Mouse (Mus musculus) retina, postnatal 1 day (tissue): ENCODE measurements at regions not wholly inside any gene's neighbourhood (a gene's known extent, or its start where the extent isn't known, plus 50 kb on each side); places are given as distances from the start of the nearest gene placed in this dataset.

Experiments
- DNase-seq: peaks from one replicate; pipeline ENCODE4 v3.0.0-alpha.2; 2012

GRCm38 (mm10) chr7:78123386-78123785 lies 614.4 kb downstream of the Ntrk3 start:
- no peak for DNase-seq

GRCm38 (mm10) chr7:78121151-78121486 lies 616.7 kb downstream of the Ntrk3 start:
- DNase-seq, result no peak

- no peak for DNase-seq
These were observed 617.2 kb downstream of the Ntrk3 start for GRCm38 (mm10) chr7:78120462-78121150.

- no peak for DNase-seq
These were observed 618.0 kb downstream of the Ntrk3 start for GRCm38 (mm10) chr7:78119809-78120208.

- no peak for DNase-seq
These were observed 626.5 kb downstream of the Ntrk3 start for GRCm38 (mm10) chr7:78111291-78111690.

GRCm38 (mm10) chr7:78103536-78104279 lies 634.1 kb downstream of the Ntrk3 start:
- DNase-seq, result no peak

- no peak for DNase-seq
These were observed 635.4 kb downstream of the Ntrk3 start for GRCm38 (mm10) chr7:78102396-78102795.

- no peak for DNase-seq
These were observed 651.2 kb downstream of the Ntrk3 start for GRCm38 (mm10) chr7:78086566-78087008.

GRCm38 (mm10) chr7:78085783-78086565 lies 651.8 kb downstream of the Ntrk3 start:
- DNase-seq, result no peak

- no peak for DNase-seq
These were observed 658.1 kb downstream of the Ntrk3 start for GRCm38 (mm10) chr7:78079708-78080107.

GRCm38 (mm10) chr7:78071131-78071530 lies 666.7 kb downstream of the Ntrk3 start:
- DNase-seq, result peak; percentile 71

- DNase-seq, result no peak
These were observed 676.2 kb downstream of the Ntrk3 start for GRCm38 (mm10) chr7:78061631-78062030.

GRCm38 (mm10) chr7:78049606-78050005 lies 688.2 kb downstream of the Ntrk3 start:
- no peak for DNase-seq

GRCm38 (mm10) chr7:78045456-78045855 lies 692.4 kb downstream of the Ntrk3 start:
- no peak for DNase-seq

GRCm38 (mm10) chr7:78031032-78031431 lies 706.8 kb downstream of the Ntrk3 start:
- DNase-seq, result no peak

GRCm38 (mm10) chr7:78026992-78027615 lies 710.7 kb downstream of the Ntrk3 start:
- DNase-seq, result no peak

GRCm38 (mm10) chr7:78023591-78023990 lies 714.2 kb downstream of the Ntrk3 start:
- no peak for DNase-seq

- no peak for DNase-seq
These were observed 714.7 kb downstream of the Ntrk3 start for GRCm38 (mm10) chr7:78023075-78023474.

- no peak for DNase-seq
These were observed 724.2 kb downstream of the Ntrk3 start for GRCm38 (mm10) chr7:78013631-78014030.

GRCm38 (mm10) chr7:78003086-78003485 lies 734.7 kb downstream of the Ntrk3 start:
- no peak for DNase-seq

- DNase-seq, result no peak
These were observed 744.0 kb downstream of the Ntrk3 start for GRCm38 (mm10) chr7:77993840-77994239.

- peak; percentile 1 for DNase-seq
These were observed 747.7 kb downstream of the Ntrk3 start for GRCm38 (mm10) chr7:77990150-77990549.

- no peak for DNase-seq
These were observed 749.6 kb downstream of the Ntrk3 start for GRCm38 (mm10) chr7:77988177-77988576.
